Mouse (Mus musculus) kidney, adult 2 months (tissue): ENCODE results near the gene Ubtfl1. TPM values are rescaled to one million over a fixed set of nuclear protein-coding genes. Genes with fewer than 3 reads are reported as not detected.
A peak's percentile ranks its signal among the peaks of the same experiment; 100 is the strongest.
"Not testable (repeated sequence)": the region's sequence is repeated elsewhere in the genome, so short reads cannot be mapped to it uniquely, and the experiment has no call there.

Source experiments
- DNase-seq: peaks from one replicate; pipeline ENCODE4 v3.0.0; 2021
- H3K27ac ChIP-seq: fragments of 200-500 bp; 2 replicates; pipeline ENCODE4 v1.5.1; 2012; ENCODE audit warnings: low read depth, low read length, control low read depth, inconsistent platforms; ENCODE audit not compliant: insufficient read depth
- H3K27me3 ChIP-seq: fragments of 200-500 bp; replicated peaks from 2 replicates; pipeline ENCODE4 v1.6.1; 2012; ENCODE audit warnings: mild to moderate bottlenecking, moderate library complexity, low read length, inconsistent platforms; ENCODE audit not compliant: control insufficient read depth, insufficient read depth
- H3K36me3 ChIP-seq: fragments of 200-500 bp; 2 replicates; pipeline ENCODE4 v1.6.1; 2012; ENCODE audit warnings: mild to moderate bottlenecking, moderate library complexity, low read length, inconsistent platforms; ENCODE audit not compliant: control insufficient read depth, insufficient read depth
- H3K4me1 ChIP-seq: fragments of 200-500 bp; 2 replicates; pipeline ENCODE4 v1.6.1; 2011; ENCODE audit warnings: low read length; ENCODE audit not compliant: control insufficient read depth, insufficient read depth
- H3K4me3 ChIP-seq: fragments of 200-500 bp; 2 replicates; pipeline ENCODE4 v1.5.1; 2011; ENCODE audit warnings: mild to moderate bottlenecking, low read depth, low read length, control low read depth; ENCODE audit not compliant: insufficient read depth
- CTCF ChIP-seq: fragments of 200-500 bp; conservative IDR thresholded peaks from 2 replicates; pipeline ENCODE4 v1.5.1; 2011; ENCODE audit warnings: low read depth, mild to moderate bottlenecking, control low read depth, low read length, moderate library complexity, mixed read lengths; ENCODE audit not compliant: insufficient read depth, insufficient read length
- POLR2A ChIP-seq: fragments of 200-500 bp; IDR thresholded peaks from one replicate; pipeline ENCODE4 v1.6.1; 2011; ENCODE audit warnings: low read depth, low read length, control low read depth
- WGBS: fragments of 180-500 bp; shearing (Covaris S2); methylation state at CpG from one replicate; pipeline ENCODE4 v1.1.7; 2018; 5-methylcytosine and 5-hydroxymethylcytosine counted together
- polyA plus RNA-seq: library from polyadenylated mRNA; depleted of rRNA; stranded (reverse); fragments of >200 nt; gene quantifications from 2 replicates; pipeline ENCODE4 v1.2.3, GENCODE M21; 2012; rRNA removed

The Ubtfl1 gene
- not detected in 2 replicates for polyA plus RNA-seq

GRCm38 (mm10) chr9:18404118-18404517 is at the start of gene Ubtfl1:
Gene Ubtfl1 (plus strand): TSS chr9:18404418.
- Histone ChIP-seq H3K36me3 (no peaks in the 10 kb centered on the region), H3K27ac (no peak within 1 kb of the TSS), H3K4me3 (no peak within 1 kb of the TSS), H3K4me1 (no peaks in the 10 kb centered on the region), H3K27me3 (no peaks in the 10 kb centered on the region)
- WGBS = 71% methylated on average over 1 of the region's 1 CpGs
- TF ChIP-seq CTCF (no peak), POLR2A (no peak)
- no peak for DNase-seq

- H3K4me3 ChIP-seq, DNase-seq, H3K4me1 ChIP-seq, H3K27ac ChIP-seq, H3K36me3 ChIP-seq, H3K27me3 ChIP-seq: not testable (repeated sequence)
- 65% methylated on average over 1 of the region's 1 CpGs for WGBS
These were observed 31.2 kb upstream of the Ubtfl1 start for GRCm38 (mm10) chr9:18373026-18373425.

- peak; percentile 1 for DNase-seq
- no peak overlapping the region for H3K27ac ChIP-seq
- 35% methylated on average over 6 of the region's 6 CpGs for WGBS
- H3K4me1 ChIP-seq = no peaks in the 10 kb centered on the region
- peak overlapping the region; percentile 45; the same call in 1 of the 2 replicates for H3K4me3 ChIP-seq
- TF ChIP-seq POLR2A (no peak), CTCF (no peak)
- H3K27me3 ChIP-seq = no peaks in the 10 kb centered on the region
- no peaks in the 10 kb centered on the region for H3K36me3 ChIP-seq
These were observed 18.4 kb upstream of the Ubtfl1 start for GRCm38 (mm10) chr9:18385782-18386181.

- H3K4me3 ChIP-seq = no peak overlapping the region
- no peak for TF ChIP-seq POLR2A
- TF ChIP-seq CTCF = no peak
These were observed 4.6 kb upstream of the Ubtfl1 start for GRCm38 (mm10) chr9:18399629-18400028.

GRCm38 (mm10) chr9:18402895-18403294 is 1.3 kb upstream of the Ubtfl1 start, which contains the start of gene Naalad2:
Gene Naalad2 (minus strand): TSS chr9:18402995.
- H3K4me1 ChIP-seq, H3K36me3 ChIP-seq, H3K27me3 ChIP-seq, H3K4me3 ChIP-seq, DNase-seq, H3K27ac ChIP-seq: not testable (repeated sequence)
- WGBS = 74% methylated on average over 2 of the region's 2 CpGs

More at GRCm38 (mm10) chr9:18399629-18400028, 4.6 kb upstream of the Ubtfl1 start:
- DNase-seq = no peak
- WGBS = 77% methylated on average over 1 of the region's 1 CpGs
- Histone ChIP-seq H3K27me3 (no peaks in the 10 kb centered on the region), H3K4me1 (no peaks in the 10 kb centered on the region), H3K36me3 (no peaks in the 10 kb centered on the region), H3K27ac (no peak overlapping the region)

GRCm38 (mm10) chr9:18412371-18412770 is 8.2 kb downstream of the Ubtfl1 start:
- WGBS = 86% methylated on average over 4 of the region's 4 CpGs
- H3K27ac ChIP-seq, H3K4me3 ChIP-seq, H3K27me3 ChIP-seq, H3K4me1 ChIP-seq, H3K36me3 ChIP-seq, DNase-seq: not testable (repeated sequence)

- H3K36me3 ChIP-seq = no peaks in the 10 kb centered on the region
- no peak for DNase-seq
- no peak for TF ChIP-seq POLR2A
- no peak for TF ChIP-seq CTCF
- no peaks in the 10 kb centered on the region for H3K4me1 ChIP-seq
- no peaks in the 10 kb centered on the region for H3K27me3 ChIP-seq
- no peak within 1 kb of the TSS for H3K4me3 ChIP-seq
- H3K27ac ChIP-seq = no peak within 1 kb of the TSS
These were observed 26.1 kb downstream of the Ubtfl1 start, which contains the start of gene Mbd3l2 for GRCm38 (mm10) chr9:18430354-18430753. Gene Mbd3l2 (plus strand): TSS chr9:18430654.

- no peak overlapping the region for H3K27ac ChIP-seq
- H3K4me3 ChIP-seq = no peak overlapping the region
- H3K4me1 ChIP-seq = no peaks in the 10 kb centered on the region
- H3K27me3 ChIP-seq = no peaks in the 10 kb centered on the region
- no peaks in the 10 kb centered on the region for H3K36me3 ChIP-seq
- TF ChIP-seq POLR2A (no peak), CTCF (no peak)
- DNase-seq = no peak
- 73% methylated on average over 10 of the region's 10 CpGs for WGBS
These were observed 27.5 kb downstream of the Ubtfl1 start for GRCm38 (mm10) chr9:18431687-18432086.
